Mouse (Mus musculus): Measurements from ENCODE around the gene Gpr137.

DNA sequence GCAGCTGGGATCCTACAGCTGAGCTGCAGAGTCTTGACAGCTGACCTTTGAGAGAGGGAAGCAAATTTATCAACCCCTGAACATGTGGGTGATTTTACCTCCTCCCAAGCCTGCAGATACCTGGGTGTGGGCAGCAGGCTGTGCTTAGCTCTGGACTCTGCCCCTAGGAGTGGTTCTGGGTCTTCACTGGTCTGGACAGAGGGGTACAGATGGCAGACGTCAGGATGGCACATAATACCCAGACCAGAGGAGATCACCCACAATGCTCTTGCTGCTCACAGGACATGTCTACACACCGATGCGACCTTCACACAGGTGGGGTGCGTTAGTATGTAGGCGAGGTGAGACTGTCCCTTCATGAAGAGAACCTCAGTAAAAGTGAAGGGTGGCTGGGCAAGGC is 7.3 kb upstream of the Gpr137 start:
- TF ChIP-seq CTCF (IDR thresholded peaks at IDR 0.05; ENCODE audit: low read depth, low read length) (no peak), TAL1 (conservative IDR thresholded peaks at IDR 0.05; ENCODE audit: low read depth, low read length) (no peak), GATA1 (IDR thresholded peaks at IDR 0.05; ENCODE audit: borderline replicate concordance, low read length) (no peak), GATA2 (IDR thresholded peaks at IDR 0.05; ENCODE audit: borderline replicate concordance, low read depth, low read length) (no peak), POLR2AphosphoS5 (IDR thresholded peaks at IDR 0.05; ENCODE audit: insufficient replicate concordance, low read depth, low read length) (no peak)
